Mouse (Mus musculus): Measurements from ENCODE around the gene Metap2. TPM values are rescaled to one million over a fixed set of nuclear protein-coding genes. Genes with fewer than 3 reads are reported as not detected.
"Not testable (repeated sequence)": the region's sequence is repeated elsewhere in the genome, so short reads cannot be mapped to it uniquely, and the experiment has no call there.

Metap2 gene
- polyA plus RNA-seq, 1 experiment from 2014 or later = 126 TPM

DNA sequence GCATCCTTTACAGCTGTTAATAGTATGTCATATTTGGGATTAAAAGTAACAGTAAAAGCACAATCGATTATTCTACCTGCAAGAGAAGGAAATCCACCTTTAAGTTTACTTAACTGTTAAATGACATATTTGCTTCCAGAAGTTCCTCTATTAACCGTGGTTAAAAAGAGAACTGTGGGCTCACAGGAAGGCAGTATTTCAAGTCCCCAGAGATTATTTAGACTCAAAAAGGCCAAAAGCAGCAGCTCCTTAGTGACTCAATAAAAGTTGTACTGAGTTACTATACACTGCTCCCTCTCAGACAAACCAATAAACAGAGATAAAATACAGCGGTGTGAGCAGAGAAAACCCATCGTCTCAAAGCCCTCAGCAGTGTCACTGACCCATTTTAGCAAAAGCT, 28.0 kb downstream of the Metap2 start:
- Histone ChIP-seq H3K4me2 (replicated peaks; ENCODE audit: low read depth) (no peak overlapping the region), H3K4me1 (replicated peaks; ENCODE audit: control insufficient read depth, insufficient read depth) (no peaks in the 10 kb centered on the region), H3K36me3 (ENCODE audit: control insufficient read depth, insufficient read depth, low read length) (peaks cover 15% of the 10 kb centered on the region), H3K9me3 (ENCODE audit: control insufficient read depth, low read length) (no peaks in the 10 kb centered on the region), H3K27ac (replicated peaks) (no peak overlapping the region), H3K4me3 (ENCODE audit: low read depth, low read length) (no peak overlapping the region), H3K27me3 (ENCODE audit: control insufficient read depth, insufficient read depth, low read length) (no peaks in the 10 kb centered on the region), H3K9ac (ENCODE audit: low read length) (no peak overlapping the region)
- no peak for TF ChIP-seq CTCF (IDR thresholded peaks at IDR 0.05; ENCODE audit: low read depth)
- ATAC-seq (ENCODE audit: low FRiP score, low TSS enrichment) = no peak
- DNase-seq (ENCODE audit: low spot score) = no peak
- 79% methylated on average over 4 of the region's 4 CpGs for WGBS

DNA sequence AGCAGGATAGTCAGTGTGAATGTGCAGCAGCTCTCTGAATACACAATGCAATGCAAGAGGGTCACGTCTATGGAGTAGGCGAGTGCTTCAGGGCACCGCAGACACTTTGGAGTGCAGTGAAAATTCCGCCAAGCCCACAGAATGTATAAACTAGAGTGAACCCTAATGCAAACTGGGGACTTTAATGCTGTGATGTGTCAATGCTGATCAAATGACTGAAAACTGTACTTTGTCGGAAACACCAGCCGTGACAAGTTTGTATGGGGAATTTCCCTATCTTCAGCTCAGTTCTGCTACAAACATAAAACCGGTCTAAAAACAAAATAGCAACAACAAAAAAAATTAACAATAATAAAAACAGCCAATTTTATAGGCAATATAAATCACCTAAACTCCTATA, 28.5 kb downstream of the Metap2 start:
- H3K36me3 ChIP-seq (ENCODE audit: control insufficient read depth, insufficient read depth, low read length) = peaks cover 15% of the 10 kb centered on the region
- TF ChIP-seq CTCF (IDR thresholded peaks at IDR 0.05; ENCODE audit: low read depth) = no peak
- TF ChIP-seq EP300 (optimal IDR thresholded peaks at IDR 0.05) = no peak

GRCm38 (mm10) chr10:93856095-93856494, 40.8 kb downstream of the Metap2 start:
- 82% methylated on average over 6 of the region's 6 CpGs for WGBS
- no peak overlapping the region for H3K27ac ChIP-seq (replicated peaks)
- no peak overlapping the region for H3K9ac ChIP-seq (ENCODE audit: low read length)
- H3K4me3 ChIP-seq (ENCODE audit: low read depth, low read length) = no peak overlapping the region
- ATAC-seq (ENCODE audit: low FRiP score, low TSS enrichment) = no peak
- no peak for DNase-seq (ENCODE audit: low spot score)
- no peak overlapping the region for H3K4me2 ChIP-seq (replicated peaks; ENCODE audit: low read depth)
- H3K36me3 ChIP-seq (ENCODE audit: control insufficient read depth, insufficient read depth, low read length) = peaks cover 8% of the 10 kb centered on the region
- TF ChIP-seq CTCF (IDR thresholded peaks at IDR 0.05; ENCODE audit: low read depth) (no peak), EP300 (optimal IDR thresholded peaks at IDR 0.05) (no peak)
- no peaks in the 10 kb centered on the region for H3K9me3 ChIP-seq (ENCODE audit: control insufficient read depth, low read length)
- H3K4me1 ChIP-seq (replicated peaks; ENCODE audit: control insufficient read depth, insufficient read depth) = no peaks in the 10 kb centered on the region
- no peaks in the 10 kb centered on the region for H3K27me3 ChIP-seq (ENCODE audit: control insufficient read depth, insufficient read depth, low read length)

More for the DNA sequence above, 28.5 kb downstream of the Metap2 start:
- Histone ChIP-seq H3K27me3 (ENCODE audit: control insufficient read depth, insufficient read depth, low read length) (no peaks in the 10 kb centered on the region), H3K4me3 (ENCODE audit: low read depth, low read length) (no peak overlapping the region), H3K4me2 (replicated peaks; ENCODE audit: low read depth) (no peak overlapping the region), H3K9me3 (ENCODE audit: control insufficient read depth, low read length) (no peaks in the 10 kb centered on the region), H3K27ac (replicated peaks) (no peak overlapping the region), H3K9ac (ENCODE audit: low read length) (no peak overlapping the region), H3K4me1 (replicated peaks; ENCODE audit: control insufficient read depth, insufficient read depth) (no peaks in the 10 kb centered on the region)
- WGBS = 94% methylated on average over 7 of the region's 7 CpGs
- no peak for DNase-seq (ENCODE audit: low spot score)
- ATAC-seq (ENCODE audit: low FRiP score, low TSS enrichment) = no peak

DNA sequence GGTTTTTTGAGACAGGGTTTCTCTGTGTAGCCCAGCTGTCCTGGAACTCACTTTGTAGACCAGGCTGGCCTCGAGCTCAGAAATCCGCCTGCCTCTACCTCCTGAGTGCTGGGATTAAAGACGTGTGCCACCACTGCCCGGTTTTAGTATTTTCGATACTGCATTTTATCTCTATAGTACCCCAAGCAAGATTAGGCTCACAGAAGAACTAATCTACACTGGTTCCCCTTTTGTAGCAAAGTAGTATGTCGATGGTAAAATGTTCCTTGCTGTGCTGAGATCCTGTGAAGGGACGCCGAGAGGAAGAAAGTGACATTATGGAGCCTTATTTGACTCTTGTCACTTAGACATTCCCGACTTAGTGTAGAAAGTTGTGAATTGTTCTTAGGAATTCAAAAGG, 41.8 kb downstream of the Metap2 start:
- no peak for DNase-seq (ENCODE audit: low spot score)
- no peak overlapping the region for H3K4me3 ChIP-seq (ENCODE audit: low read depth, low read length)
- ATAC-seq (ENCODE audit: low FRiP score, low TSS enrichment) = no peak

GRCm38 (mm10) chr10:93846706-93847105, 50.2 kb downstream of the Metap2 start:
- Histone ChIP-seq H3K4me1 (replicated peaks; ENCODE audit: control insufficient read depth, insufficient read depth) (no peaks in the 10 kb centered on the region), H3K36me3 (ENCODE audit: control insufficient read depth, insufficient read depth, low read length) (no peaks in the 10 kb centered on the region), H3K9me3 (ENCODE audit: control insufficient read depth, low read length) (peaks cover 3% of the 10 kb centered on the region; the same call in 1 of the 2 replicates), H3K27ac (replicated peaks) (no peak overlapping the region), H3K4me3 (ENCODE audit: low read depth, low read length) (no peak overlapping the region), H3K4me2 (replicated peaks; ENCODE audit: low read depth) (no peak overlapping the region), H3K9ac (ENCODE audit: low read length) (no peak overlapping the region), H3K27me3 (ENCODE audit: control insufficient read depth, insufficient read depth, low read length) (no peaks in the 10 kb centered on the region)
- ATAC-seq (ENCODE audit: low FRiP score, low TSS enrichment) (no peak), DNase-seq (ENCODE audit: low spot score) (no peak)
- TF ChIP-seq CTCF (IDR thresholded peaks at IDR 0.05; ENCODE audit: low read depth) (no peak), EP300 (optimal IDR thresholded peaks at IDR 0.05) (no peak)
- 94% methylated on average over 13 of the region's 13 CpGs for WGBS

More for the DNA sequence above, 41.8 kb downstream of the Metap2 start:
- Histone ChIP-seq H3K4me1 (replicated peaks; ENCODE audit: control insufficient read depth, insufficient read depth) (no peaks in the 10 kb centered on the region), H3K9ac (ENCODE audit: low read length) (no peak overlapping the region), H3K4me2 (replicated peaks; ENCODE audit: low read depth) (no peak overlapping the region), H3K36me3 (ENCODE audit: control insufficient read depth, insufficient read depth, low read length) (peaks cover 5% of the 10 kb centered on the region), H3K27me3 (ENCODE audit: control insufficient read depth, insufficient read depth, low read length) (no peaks in the 10 kb centered on the region), H3K27ac (replicated peaks) (no peak overlapping the region), H3K9me3 (ENCODE audit: control insufficient read depth, low read length) (no peaks in the 10 kb centered on the region)
- 89% methylated on average over 9 of the region's 9 CpGs for whole genome bisulfite sequencing
- no peak for TF ChIP-seq EP300 (optimal IDR thresholded peaks at IDR 0.05)
- TF ChIP-seq CTCF (IDR thresholded peaks at IDR 0.05; ENCODE audit: low read depth) = no peak

GRCm38 (mm10) chr10:93835115-93835514, 61.8 kb downstream of the Metap2 start:
- not testable (repeated sequence) for H3K9ac ChIP-seq (ENCODE audit: low read length); ATAC-seq (ENCODE audit: low FRiP score, low TSS enrichment); H3K4me1 ChIP-seq (replicated peaks; ENCODE audit: control insufficient read depth, insufficient read depth); DNase-seq (ENCODE audit: low spot score); H3K9me3 ChIP-seq (ENCODE audit: control insufficient read depth, low read length); H3K4me3 ChIP-seq (ENCODE audit: low read depth, low read length); H3K27ac ChIP-seq (replicated peaks); H3K36me3 ChIP-seq (ENCODE audit: control insufficient read depth, insufficient read depth, low read length); H3K4me2 ChIP-seq (replicated peaks; ENCODE audit: low read depth)
- 90% methylated on average over 7 of the region's 7 CpGs for WGBS
- H3K27me3 ChIP-seq (ENCODE audit: control insufficient read depth, insufficient read depth, low read length) = peaks cover 16% of the 10 kb centered on the region; the same call in 1 of the 2 replicates

Measured in stomach, postnatal 0 days (tissue).